Mouse (Mus musculus) neural tube, embryonic 11.5 days (tissue): ENCODE measurements at regions not wholly inside any gene's neighbourhood (a gene's known extent, or its start where the extent isn't known, plus 50 kb on each side); places are given as distances from the start of the nearest gene placed in this dataset.

ENCODE experiments used
- ATAC-seq: fragments of 200-750 bp; cut with Nextera tagmentation; 2 replicates; pipeline ENCODE4 v1.8.0; 2017; ENCODE audit warnings: moderate number of reproducible peaks, mild to moderate bottlenecking, moderate TSS enrichment, moderate library complexity; ENCODE audit not compliant: insufficient read depth, low FRiP score, low TSS enrichment
- DNase-seq: peaks from one replicate; pipeline ENCODE4 v3.0.0-alpha.2; 2015; ENCODE audit warnings: low spot score
- H3K27ac ChIP-seq: fragments of 300-500 bp; sonication (generic); 2 replicates; pipeline ENCODE4 v1.5.1; 2014; ENCODE audit warnings: low read depth, mild to moderate bottlenecking, low read length
- H3K27me3 ChIP-seq: fragments of 300-500 bp; sonication (generic); 2 replicates; pipeline ENCODE4 v1.6.1; 2014; ENCODE audit warnings: mild to moderate bottlenecking, low read length, mixed read lengths; ENCODE audit not compliant: control insufficient read depth, insufficient read depth
- H3K36me3 ChIP-seq: fragments of 300-500 bp; sonication (generic); 2 replicates; pipeline ENCODE4 v1.6.1; 2014; ENCODE audit warnings: mild to moderate bottlenecking, low read length, moderate library complexity, mixed read lengths; ENCODE audit not compliant: control insufficient read depth, insufficient read depth
- H3K4me1 ChIP-seq: fragments of 300-500 bp; sonication (generic); 2 replicates; pipeline ENCODE4 v1.6.1; 2014; ENCODE audit warnings: low read length, mixed read lengths; ENCODE audit not compliant: control insufficient read depth, insufficient read depth
- H3K4me2 ChIP-seq: fragments of 300-500 bp; sonication (generic); 2 replicates; pipeline ENCODE4 v1.6.1; 2014; ENCODE audit warnings: low read depth, mild to moderate bottlenecking, moderate library complexity
- H3K4me3 ChIP-seq: fragments of 300-500 bp; sonication (generic); 2 replicates; pipeline ENCODE4 v1.5.1; 2014; ENCODE audit warnings: low read depth, low read length
- H3K9ac ChIP-seq: fragments of 300-500 bp; sonication (generic); 2 replicates; pipeline ENCODE4 v1.6.1; 2014; ENCODE audit warnings: mild to moderate bottlenecking, low read length
- H3K9me3 ChIP-seq: fragments of 300-500 bp; sonication (generic); 2 replicates; pipeline ENCODE4 v1.6.1; 2016; ENCODE audit warnings: low read length; ENCODE audit not compliant: control insufficient read depth
- WGBS: fragments of 180-500 bp; shearing (Covaris S2); extraction: QIAGEN DNeasy Blood & Tissue Kit; methylation state at CpG from one replicate; pipeline ENCODE4 v1.1.7; 2014; 5-methylcytosine and 5-hydroxymethylcytosine counted together

DNA sequence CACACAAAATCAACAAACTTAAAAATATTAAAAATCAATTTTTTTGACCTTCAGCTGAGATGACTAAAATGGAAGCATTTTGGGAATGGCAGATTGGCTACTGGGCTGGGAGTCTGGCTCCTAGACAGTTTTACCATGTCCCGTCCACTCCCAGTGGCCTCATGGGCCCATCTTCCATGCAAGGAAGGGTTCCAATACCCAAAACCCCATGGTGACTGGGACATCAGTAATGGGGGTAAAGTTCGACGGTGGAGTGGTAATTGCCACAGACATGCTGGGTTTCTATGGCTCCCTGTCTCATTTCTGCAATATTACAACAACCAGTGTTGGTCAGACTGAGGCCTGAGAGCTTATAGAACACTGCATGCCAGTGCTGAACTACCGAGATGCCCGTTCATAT, 82.2 kb downstream of the Il20rb start:
- H3K4me3 ChIP-seq, result no peak overlapping the region
- H3K9ac ChIP-seq, result no peak overlapping the region
- no peak overlapping the region for H3K27ac ChIP-seq
- no peaks in the 10 kb centered on the region for H3K4me1 ChIP-seq
- no peak overlapping the region for H3K4me2 ChIP-seq
- no peaks in the 10 kb centered on the region for H3K9me3 ChIP-seq
- WGBS, result 96% methylated on average over 5 of the region's 5 CpGs
- H3K36me3 ChIP-seq, result no peaks in the 10 kb centered on the region
- no peaks in the 10 kb centered on the region for H3K27me3 ChIP-seq
- ATAC-seq (no peak), DNase-seq (no peak)

DNA sequence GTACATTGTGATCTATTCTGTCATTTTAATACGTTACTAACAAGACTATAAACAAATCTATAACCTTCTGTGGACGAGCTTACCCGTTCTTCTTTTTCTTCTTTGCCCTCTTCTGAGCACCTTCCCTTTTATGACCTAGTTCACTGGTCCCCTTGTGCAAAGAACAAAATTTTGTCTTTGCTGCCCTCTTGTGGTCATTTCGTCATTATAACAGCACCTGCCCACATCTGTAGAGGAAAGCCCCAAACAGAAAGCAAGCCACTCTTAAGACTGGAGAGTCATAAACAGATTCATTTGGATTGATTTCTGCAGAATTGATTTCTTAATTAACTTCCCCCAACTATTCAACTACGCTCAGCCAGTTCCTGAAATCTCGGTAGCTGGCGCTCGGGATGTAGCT, 86.2 kb downstream of the Il20rb start:
- no peak overlapping the region for H3K9ac ChIP-seq
- no peak overlapping the region for H3K27ac ChIP-seq
- H3K9me3 ChIP-seq, result no peaks in the 10 kb centered on the region
- no peak for ATAC-seq
- H3K4me2 ChIP-seq, result no peak overlapping the region
- H3K4me3 ChIP-seq, result no peak overlapping the region
- DNase-seq, result peak; percentile 55
- H3K4me1 ChIP-seq, result no peaks in the 10 kb centered on the region
- H3K27me3 ChIP-seq, result no peaks in the 10 kb centered on the region
- WGBS, result 26% methylated on average over 8 of the region's 8 CpGs
- H3K36me3 ChIP-seq, result no peaks in the 10 kb centered on the region

DNA sequence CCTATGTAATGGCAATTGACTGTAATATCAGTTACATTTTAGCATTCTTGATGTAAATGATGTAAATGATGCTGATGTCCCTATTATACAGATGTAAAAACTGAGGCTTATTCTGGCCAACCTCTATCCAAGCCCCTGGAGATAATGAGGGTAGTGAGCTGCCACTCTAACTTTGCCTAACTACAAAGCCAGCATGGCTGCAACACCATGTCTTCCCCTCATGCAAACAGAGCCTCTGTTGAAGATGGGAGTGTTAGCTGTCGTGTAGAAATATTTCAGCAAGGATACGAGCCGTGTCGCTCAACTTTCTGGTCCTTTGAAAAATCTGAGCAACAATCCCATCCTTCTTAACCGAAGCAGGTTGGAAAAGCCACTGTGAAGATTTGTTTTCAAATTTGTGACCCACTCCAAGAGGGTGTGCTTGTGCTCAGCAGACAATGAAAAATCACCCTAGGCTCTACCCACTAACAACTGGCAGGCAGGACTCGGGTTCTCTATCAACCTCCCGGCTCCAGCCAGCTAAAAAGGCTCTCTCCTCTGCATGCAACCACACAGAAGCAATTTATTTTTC, 90.2 kb downstream of the Il20rb start:
- no peak overlapping the region for H3K27ac ChIP-seq
- ATAC-seq (no peak), DNase-seq (no peak)
- WGBS, result 87% methylated on average over 7 of the region's 7 CpGs
- no peak overlapping the region for H3K4me3 ChIP-seq
- H3K27me3 ChIP-seq, result no peaks in the 10 kb centered on the region
- H3K9ac ChIP-seq, result no peak overlapping the region
- no peaks in the 10 kb centered on the region for H3K9me3 ChIP-seq
- H3K4me1 ChIP-seq, result no peaks in the 10 kb centered on the region
- no peak overlapping the region for H3K4me2 ChIP-seq
- H3K36me3 ChIP-seq, result no peaks in the 10 kb centered on the region

DNA sequence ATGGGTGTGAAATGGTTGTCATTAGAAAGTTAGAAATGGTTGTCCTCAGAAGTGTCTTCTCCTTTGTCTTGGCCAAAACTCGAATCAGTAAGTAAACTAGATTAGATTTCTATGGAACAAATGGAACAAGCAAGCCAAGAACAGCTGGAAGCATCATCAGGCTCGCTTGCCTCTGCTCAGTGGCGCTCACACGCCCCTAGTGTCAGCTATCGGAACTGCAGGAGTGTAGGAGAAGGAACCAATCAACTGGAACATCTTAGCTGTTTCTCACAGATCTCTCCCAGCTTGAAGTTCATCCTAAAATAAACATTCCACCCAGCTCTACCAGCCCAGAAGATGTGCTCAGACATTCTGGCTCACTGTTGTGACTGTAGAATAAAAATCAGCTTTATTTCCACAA, 90.9 kb downstream of the Il20rb start:
- DNase-seq, result peak; percentile 78
- H3K4me1 ChIP-seq, result no peaks in the 10 kb centered on the region
- 4% methylated on average over 5 of the region's 5 CpGs for WGBS
- no peaks in the 10 kb centered on the region for H3K36me3 ChIP-seq
- no peaks in the 10 kb centered on the region for H3K27me3 ChIP-seq
- H3K9ac ChIP-seq, result no peak overlapping the region
- no peak overlapping the region for H3K4me3 ChIP-seq
- no peak overlapping the region for H3K27ac ChIP-seq
- H3K4me2 ChIP-seq, result no peak overlapping the region
- no peak for ATAC-seq
- H3K9me3 ChIP-seq, result no peaks in the 10 kb centered on the region

DNA sequence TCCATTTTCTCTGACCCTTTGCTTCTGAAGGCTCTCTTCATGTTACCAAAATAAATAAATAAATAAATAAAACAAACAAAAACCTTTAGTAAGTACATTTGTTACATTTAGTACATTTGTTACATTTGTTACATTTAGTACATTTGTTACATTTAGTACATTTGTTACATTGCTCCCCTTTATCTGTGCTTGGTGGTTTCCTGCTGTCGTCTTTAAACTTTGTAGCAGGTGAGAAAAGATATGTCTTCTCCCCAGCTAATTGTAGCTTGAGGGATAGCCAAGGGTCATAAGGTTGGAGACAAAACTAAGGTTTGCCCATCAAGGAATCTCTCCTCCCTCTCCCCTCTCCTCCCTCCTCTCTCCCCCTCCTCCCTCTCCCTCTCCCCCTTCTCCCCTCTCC, 92.0 kb downstream of the Il20rb start:
- Histone ChIP-seq H3K9ac (no peak overlapping the region), H3K27me3 (no peaks in the 10 kb centered on the region), H3K4me1 (no peaks in the 10 kb centered on the region), H3K27ac (no peak overlapping the region), H3K4me2 (no peak overlapping the region), H3K4me3 (no peak overlapping the region), H3K9me3 (no peaks in the 10 kb centered on the region), H3K36me3 (no peaks in the 10 kb centered on the region)
- DNase-seq, result no peak
- ATAC-seq, result no peak
- 76% methylated on average over 1 of the region's 1 CpGs for WGBS

DNA sequence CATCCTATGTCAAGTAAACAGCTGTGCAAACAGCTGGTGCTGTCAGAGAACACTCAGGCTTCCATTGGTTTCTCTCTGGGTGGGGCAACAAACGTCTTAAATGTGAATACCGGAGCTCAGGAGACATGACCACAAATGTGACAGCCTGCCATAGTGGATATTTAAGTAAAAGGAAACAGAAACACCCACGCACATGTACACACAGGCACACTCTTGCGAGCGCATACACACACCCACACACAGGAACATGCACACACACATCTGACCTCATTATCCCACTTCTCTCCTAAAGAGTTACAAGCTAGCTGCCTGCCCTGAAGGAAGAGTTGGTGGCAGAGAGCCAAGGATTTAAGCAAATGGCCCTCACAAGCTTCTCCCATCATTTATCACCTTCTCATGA, 92.4 kb downstream of the Il20rb start:
- WGBS, result 83% methylated on average over 5 of the region's 5 CpGs
- H3K36me3 ChIP-seq, result no peaks in the 10 kb centered on the region
- H3K9me3 ChIP-seq, result no peaks in the 10 kb centered on the region
- H3K4me1 ChIP-seq, result no peaks in the 10 kb centered on the region
- no peak overlapping the region for H3K9ac ChIP-seq
- no peak overlapping the region for H3K4me2 ChIP-seq
- no peak overlapping the region for H3K4me3 ChIP-seq
- no peaks in the 10 kb centered on the region for H3K27me3 ChIP-seq
- no peak overlapping the region for H3K27ac ChIP-seq
- ATAC-seq, result no peak
- no peak for DNase-seq

DNA sequence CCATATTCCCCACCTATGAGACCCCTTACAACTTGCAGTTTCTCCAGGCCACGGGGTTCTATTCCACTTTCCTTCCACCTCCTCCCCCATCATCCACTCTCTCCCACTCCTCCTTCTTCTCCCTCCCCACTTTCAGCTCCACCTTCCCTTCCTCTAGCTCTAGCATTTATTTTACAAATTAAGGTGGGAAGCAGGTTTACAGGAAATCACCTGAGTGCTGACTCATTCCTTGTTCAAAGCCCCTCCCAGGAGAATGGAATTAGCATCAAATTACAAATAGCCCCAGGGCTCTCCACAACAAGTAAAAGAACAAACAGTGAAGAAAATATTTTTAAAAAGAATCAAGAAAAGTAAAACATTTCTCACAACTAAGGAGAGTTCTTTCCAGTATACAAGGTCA, 94.3 kb downstream of the Il20rb start:
- no peaks in the 10 kb centered on the region for H3K27me3 ChIP-seq
- ATAC-seq (no peak), DNase-seq (no peak)
- H3K27ac ChIP-seq, result no peak overlapping the region
- H3K9me3 ChIP-seq, result no peaks in the 10 kb centered on the region
- no peaks in the 10 kb centered on the region for H3K4me1 ChIP-seq
- no peak overlapping the region for H3K4me3 ChIP-seq
- 33% methylated on average over 1 of the region's 1 CpGs for WGBS
- H3K9ac ChIP-seq, result no peak overlapping the region
- H3K36me3 ChIP-seq, result no peaks in the 10 kb centered on the region
- H3K4me2 ChIP-seq, result no peak overlapping the region

DNA sequence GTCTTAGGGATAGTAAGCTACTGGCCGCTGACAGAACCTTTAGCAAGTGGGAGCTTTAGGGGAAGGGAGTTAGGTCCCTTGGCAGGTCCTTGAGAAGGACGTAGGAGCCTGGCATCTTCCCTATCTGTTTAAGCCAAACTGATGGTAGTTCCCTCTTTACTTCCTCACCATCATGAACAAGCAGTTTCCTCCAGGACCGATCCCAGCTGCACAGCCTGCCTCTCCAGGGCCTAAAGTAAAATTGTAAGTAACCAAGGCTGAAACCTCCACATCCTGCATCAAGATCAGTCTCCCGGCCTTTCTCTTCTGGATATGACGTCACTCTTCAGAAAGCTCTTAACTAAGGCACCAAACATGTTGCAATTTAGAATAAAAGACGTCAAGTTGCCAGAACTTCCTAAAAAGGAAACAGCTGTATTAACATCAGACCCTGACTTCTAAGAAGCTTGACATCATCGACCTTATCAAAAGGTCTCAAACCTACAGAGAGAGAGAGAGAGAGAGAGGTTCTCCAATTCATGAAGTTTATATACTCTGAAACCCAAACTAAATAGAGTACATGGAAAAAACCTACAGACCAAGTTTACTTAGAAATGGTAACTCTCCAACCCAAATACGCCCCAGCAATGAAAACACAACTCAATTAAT, 94.9 kb downstream of the Il20rb start:
- no peaks in the 10 kb centered on the region for H3K27me3 ChIP-seq
- no peak overlapping the region for H3K27ac ChIP-seq
- DNase-seq (no peak), ATAC-seq (no peak)
- H3K4me1 ChIP-seq, result no peaks in the 10 kb centered on the region
- 79% methylated on average over 8 of the region's 8 CpGs for WGBS
- no peak overlapping the region for H3K9ac ChIP-seq
- no peaks in the 10 kb centered on the region for H3K36me3 ChIP-seq
- H3K4me3 ChIP-seq, result no peak overlapping the region
- H3K9me3 ChIP-seq, result no peaks in the 10 kb centered on the region
- H3K4me2 ChIP-seq, result no peak overlapping the region

DNA sequence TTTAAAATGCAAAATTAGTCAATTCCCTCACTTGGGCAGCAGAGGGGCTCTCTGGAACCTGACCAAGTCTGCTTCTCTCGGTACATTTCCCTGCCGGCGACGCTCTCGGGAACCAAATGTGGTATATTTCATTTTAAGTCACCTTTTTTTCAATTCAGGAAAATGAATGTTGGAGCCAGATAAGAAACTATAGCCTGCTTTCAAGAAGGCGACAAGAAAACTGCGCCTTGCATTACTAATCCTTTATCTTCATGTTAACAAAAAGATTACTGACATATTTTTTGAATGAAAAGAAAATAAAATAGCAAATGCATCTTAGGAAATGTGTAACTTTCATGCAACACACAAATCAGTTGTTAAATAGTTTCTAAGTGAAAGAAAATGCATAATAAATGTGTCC, 98.2 kb downstream of the Il20rb start:
- no peaks in the 10 kb centered on the region for H3K36me3 ChIP-seq
- DNase-seq (no peak), ATAC-seq (no peak)
- no peaks in the 10 kb centered on the region for H3K4me1 ChIP-seq
- H3K27ac ChIP-seq, result no peak overlapping the region
- no peaks in the 10 kb centered on the region for H3K27me3 ChIP-seq
- 92% methylated on average over 7 of the region's 7 CpGs for WGBS
- H3K9ac ChIP-seq, result no peak overlapping the region
- no peaks in the 10 kb centered on the region for H3K9me3 ChIP-seq
- H3K4me3 ChIP-seq, result no peak overlapping the region
- H3K4me2 ChIP-seq, result no peak overlapping the region
